Mouse (Mus musculus) cerebellum, adult 18-20 months (tissue): ENCODE measurements at regions not wholly inside any gene's neighbourhood (a gene's known extent, or its start where the extent isn't known, plus 50 kb on each side); places are given as distances from the start of the nearest gene placed in this dataset.

ENCODE experiments used
- DNase-seq, 2 experiments: peaks; one replicate each; pipeline ENCODE4 v3.0.0; 2021

DNA sequence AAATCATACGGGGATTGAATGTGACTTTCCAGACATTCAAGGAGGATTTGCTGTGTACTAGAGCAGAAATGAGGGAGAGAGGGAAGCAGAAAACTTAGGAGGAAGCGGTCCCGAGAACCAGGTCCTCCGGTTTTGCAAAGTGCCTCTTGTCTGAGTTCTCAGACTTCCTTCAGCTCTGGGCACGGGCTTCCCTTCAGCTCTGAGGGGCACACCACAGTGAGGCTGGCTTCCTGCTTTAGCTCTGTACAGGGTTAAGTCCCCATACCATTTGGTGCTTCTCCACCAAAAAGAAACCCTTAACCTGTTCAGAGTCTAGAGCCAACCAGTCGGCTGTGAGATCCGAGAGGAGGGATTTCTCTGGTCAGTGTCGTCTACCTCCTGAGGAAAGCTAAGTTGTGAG is 167.8 kb upstream of the Sh3bp4 start:
- no peak for DNase-seq

DNA sequence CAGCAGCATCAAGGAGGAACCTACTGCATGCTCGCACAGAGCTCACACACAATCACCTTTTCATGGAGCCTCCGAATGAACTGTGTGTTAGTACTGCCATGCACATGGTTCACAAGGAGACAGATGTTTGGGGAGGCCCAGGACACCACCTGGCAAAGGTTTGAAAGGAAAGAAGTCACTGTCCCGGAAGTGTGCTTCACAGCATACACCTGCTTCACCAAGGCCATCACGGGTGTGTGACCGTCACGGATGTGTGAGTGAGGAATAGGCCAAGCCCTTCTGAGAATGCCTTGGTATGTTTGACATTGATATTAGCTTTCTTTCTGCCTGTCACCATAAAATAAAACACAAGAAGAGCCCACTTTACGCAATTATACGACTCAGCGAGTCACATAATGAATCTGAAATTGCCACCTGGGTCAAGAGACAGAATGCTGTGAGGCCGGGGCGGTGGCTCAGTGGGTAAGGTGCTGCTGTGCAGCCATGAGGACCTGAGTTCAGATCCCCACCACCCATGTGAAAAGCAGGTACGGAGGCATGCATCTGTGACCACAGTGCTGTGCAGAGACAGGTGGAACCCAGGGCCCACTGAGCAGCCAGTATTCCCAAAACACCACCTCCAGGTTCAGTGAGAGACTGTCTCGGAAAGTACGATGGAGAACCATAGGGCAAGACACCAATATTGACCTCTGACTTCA is 162.3 kb upstream of the Sh3bp4 start:
- no peak for DNase-seq

DNA sequence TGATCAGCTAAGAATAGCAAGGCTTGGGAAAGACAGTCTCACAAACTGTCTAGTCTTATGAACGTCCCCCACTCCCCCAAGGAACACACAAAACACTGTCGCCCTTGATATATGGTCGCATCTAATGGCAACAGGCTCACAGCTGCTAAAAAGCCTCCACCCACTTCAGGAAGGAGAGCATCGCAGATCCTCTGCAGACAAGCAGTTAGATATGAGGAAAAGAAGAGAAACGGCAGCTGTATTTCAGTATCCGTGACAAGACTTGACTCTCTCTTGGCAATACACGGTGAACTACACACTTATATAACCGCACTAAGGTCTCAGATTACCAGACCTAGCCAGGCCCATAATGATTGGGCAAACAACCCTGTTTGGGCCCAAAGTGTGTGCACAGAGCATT is 161.5 kb upstream of the Sh3bp4 start:
- DNase-seq = no peak

DNA sequence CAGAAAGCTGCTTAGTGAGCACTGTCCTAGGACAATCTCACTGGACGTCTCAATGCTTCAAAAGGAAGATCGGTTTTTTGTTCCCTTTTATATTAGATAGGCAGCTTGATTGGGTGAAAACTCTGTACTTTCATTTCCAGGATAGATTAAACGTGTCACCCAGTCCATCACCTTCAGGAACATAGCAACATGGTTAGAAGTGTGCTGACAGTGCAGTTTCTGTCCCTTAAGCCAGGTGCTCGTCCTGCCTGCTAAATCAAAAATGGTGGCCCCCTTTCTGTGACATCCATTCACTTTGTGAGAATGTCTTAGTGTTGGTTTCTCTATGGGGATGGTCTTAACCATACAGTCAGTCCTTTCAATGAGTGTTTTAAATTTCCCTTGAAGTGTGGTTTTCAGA is 160.9 kb upstream of the Sh3bp4 start:
- no peak for DNase-seq

DNA sequence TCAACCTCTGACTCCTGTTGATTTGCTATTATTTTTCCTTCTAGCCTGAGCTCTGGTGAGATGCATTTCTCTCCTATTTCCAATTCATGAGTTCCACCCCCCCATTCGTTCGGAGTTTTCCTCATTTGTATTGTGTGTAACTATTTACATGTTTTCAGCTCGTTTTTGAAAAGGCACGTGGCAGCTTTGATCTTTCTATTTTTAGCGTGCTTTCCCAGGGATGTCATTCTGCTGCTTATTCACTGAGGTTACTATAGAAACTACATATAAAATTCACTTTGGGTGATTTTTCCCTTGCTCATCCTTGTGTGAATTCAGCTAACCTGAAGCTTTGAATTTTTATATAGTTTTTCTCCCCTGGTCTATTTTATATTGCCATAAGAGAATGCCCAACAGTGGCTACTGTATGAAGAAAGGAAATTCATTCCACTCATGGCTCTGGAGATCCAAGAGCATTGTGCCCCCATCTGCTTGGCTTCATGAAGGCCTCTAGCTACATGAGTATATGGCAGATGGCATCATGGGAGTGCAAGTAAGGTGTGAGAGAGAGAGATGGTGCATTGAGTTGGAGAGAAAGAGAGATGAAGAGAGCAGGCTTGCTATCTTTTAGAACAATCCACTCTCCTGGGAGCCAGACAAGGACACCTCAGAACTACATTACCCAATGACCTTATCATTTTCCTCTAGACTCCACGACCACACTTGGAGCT is 160.2 kb upstream of the Sh3bp4 start:
- DNase-seq = no peak

DNA sequence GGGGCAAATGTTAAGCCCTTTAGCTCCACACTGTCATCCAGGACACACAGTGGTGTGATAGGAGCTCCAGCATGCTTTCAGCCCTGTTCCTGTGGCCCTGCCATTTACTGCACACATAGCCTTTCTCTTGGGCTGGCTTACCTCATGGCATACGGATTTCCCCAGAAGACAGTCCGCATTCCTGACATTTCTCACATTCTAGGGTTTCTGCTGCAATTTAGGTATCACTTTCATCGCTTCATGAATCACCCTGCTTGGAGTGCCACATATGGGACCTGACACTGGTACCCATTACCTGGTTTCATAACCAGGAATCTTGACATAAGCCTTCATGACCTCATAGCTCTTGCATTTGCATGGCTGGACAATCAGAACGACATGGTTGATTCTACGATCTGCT is 158.5 kb upstream of the Sh3bp4 start:
- no peak for DNase-seq

DNA sequence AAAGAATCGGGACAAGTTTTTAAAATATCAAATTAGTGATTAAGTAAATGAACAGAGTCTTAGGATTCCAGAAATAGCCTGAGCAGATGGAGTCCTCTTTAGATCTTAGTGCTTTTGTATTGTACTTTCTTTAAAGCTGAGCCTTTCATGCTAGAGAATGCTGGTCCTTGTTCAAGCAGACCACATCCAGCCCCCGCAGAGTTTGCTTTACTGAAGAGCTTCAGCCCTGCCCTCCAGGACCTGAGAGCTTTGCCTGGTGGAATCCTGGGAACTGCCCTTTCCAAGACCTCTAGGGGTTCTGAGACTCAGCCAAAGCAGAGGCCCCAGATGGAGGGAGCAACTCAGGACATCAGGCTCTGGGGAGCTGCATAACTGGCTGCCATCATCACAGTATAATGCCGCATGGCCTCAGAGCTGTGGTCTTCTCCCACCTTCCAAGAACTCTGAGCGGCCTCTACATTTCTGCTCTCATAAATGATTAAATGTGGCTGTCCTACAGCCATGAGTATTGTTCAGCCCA is 153.6 kb upstream of the Sh3bp4 start:
- no peak for DNase-seq

DNA sequence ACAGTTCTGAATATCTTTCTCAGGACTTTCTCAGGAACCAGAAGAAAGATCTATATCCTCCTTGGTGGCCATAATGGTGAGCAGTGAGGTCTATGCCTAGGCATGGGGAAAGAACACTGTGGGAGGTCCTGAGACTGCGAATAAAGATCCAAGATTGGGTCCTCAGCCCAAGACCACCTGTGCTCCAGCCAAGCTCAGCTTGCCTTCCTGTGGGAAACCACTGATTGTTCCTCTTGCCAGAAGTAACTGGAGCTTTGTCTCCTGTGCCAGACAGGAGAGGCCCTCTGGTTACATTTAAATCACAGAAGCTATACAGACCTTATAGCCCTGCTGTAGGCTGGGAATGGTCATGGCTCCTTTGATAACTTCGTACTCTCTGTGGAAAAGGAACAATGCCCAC is 148.8 kb upstream of the Sh3bp4 start:
- DNase-seq = no peak

DNA sequence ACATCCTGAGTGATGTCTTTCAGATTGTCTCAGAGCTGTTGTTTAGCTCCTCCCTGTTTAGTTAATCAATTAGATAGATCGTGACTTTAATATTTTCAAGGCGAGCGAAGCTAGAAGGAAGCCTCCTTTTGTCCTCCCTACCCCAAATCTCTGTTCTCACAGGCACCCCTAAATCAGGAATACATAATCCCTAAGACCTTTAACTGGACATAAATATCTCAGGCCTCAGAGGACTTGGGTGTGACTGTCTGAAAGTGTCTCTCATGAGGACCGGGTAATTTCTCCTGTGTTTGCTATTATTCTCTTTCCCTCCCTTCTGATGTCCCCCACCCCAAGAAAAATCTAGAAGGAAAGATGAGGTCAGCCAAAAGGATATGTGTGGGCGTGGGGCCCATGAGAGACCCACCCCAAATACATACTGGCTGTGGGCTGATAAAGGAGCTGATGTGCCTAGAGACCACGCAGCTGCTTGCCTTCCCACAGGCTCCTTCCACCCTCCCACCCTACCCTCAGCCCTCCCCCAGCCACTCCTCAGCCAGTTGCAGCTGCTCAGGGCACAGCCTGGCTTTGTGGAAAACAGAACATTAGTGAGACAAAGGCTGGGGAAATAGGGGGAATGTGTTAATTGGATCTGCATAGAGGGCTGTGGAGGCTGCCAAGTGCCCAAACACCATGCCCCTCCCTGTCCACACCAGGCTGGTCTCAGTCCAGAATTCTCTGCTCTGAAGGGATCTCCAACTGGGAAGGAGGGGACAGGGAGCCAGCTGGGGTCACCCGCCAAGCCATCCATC is 146.2 kb upstream of the Sh3bp4 start:
- no peak for DNase-seq

DNA sequence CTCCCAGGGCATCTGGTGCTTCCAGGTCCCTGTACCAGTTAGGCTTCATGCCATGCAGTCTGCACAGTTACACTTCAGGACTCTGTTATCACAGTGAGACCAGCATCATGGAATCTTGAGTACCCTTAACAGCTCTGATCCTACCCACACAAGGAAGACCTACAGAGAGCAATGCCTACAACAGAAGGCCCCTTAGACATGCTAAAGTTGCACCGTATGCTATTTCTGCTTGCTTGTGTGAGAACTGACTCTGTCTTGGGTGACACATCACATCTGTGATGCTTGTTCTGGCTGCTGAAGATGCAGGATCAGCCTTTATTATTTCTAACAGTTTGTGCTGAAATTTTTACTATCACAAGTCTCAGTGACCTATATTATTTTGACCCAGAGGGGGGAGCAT is 135.0 kb upstream of the Sh3bp4 start:
- DNase-seq = no peak

DNA sequence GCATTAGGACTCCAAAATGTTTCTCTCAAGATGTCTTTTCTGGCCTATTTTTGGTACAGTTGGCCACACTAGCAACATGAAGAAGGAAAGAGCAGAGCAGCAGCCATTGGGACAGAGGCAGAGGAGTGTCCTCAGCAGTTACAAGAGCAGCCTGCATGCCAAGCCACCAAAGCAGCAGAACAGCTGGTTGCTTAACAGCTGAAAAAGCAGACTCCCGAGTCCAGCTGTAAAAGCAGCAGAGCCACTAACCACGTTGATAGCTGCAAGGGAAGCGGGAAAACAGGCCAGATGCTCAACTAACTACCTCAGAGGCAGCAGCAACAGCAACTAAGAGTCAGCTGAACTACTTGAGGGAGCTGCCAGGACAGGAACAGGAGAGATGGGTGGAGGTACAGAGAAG is 134.4 kb upstream of the Sh3bp4 start:
- DNase-seq = no peak

DNA sequence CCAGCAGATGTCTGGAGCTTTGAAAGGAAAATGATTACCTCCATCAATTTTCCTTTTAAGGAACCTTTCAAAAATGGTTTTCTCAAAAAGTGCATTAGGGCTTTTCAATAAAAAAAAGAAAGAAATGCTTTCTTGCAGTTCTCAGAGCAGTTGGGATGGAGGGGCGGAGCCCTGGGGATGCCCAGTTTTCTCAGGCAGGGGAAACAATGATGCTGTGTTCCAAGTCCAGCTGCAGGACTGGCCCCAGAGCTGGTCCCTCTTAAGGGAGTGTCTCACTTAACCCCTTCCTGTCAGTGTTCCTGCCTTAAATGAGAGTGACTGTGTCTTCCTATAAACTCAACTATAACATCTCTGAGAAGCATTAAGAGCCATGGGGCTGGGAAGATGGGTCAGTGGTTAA is 132.9 kb upstream of the Sh3bp4 start:
- no peak for DNase-seq

DNA sequence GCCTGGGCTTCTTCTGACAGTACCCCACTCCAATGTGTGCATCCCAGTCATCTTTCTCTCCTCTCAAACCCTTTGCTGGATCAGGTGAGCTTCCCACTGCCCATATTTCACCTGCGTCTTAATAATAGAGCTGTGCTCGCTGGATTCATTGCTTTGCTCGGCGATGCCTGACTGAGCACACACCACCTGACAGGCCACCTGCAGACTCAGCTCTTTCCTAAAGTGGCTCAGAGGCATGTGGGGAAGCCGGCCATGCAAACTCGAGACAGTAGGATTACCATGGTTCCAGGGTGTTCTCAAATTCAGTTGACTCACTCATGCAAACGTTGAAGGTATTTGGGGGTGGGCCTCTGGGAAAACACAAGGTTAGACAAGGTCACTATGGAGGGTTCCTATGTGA is 131.8 kb upstream of the Sh3bp4 start:
- DNase-seq = no peak

DNA sequence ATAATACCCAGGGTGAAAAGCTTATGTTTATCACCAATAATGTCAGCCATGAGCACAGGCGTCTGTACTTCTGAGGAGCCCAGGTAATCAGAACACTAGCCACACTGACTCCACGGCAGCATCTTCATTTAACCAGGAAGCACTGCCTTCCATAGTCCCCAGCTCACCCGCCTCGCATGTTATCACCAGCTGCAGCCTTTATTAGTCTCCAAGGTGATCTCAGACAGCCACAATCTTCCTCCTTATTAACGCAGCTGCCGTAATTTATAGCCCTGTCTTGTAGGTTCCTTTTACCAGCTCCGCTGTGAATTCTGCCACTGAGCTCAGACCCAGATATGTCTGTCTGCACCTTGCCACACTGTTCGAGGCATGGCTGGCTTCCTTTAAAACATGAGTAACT is 127.2 kb upstream of the Sh3bp4 start:
- DNase-seq = no peak

DNA sequence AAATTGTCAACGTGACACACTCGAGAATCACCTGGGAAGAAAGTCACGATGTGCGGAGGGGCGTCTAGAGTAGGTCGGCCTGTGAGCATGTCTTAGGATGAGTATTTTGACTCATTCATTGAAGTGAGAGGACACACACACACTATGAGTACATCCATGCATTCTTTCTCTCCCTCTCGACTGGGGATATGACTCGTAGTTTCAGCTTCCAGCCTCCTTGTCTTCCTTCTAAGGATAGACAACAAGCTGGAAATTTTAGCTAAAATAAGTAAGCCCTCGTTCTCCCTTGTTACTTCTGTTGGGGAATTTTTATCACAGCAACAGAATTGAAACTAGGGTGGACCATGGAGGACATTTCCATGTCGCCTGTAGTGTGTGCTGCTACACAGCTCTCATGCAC is 124.3 kb upstream of the Sh3bp4 start:
- DNase-seq = no peak

DNA sequence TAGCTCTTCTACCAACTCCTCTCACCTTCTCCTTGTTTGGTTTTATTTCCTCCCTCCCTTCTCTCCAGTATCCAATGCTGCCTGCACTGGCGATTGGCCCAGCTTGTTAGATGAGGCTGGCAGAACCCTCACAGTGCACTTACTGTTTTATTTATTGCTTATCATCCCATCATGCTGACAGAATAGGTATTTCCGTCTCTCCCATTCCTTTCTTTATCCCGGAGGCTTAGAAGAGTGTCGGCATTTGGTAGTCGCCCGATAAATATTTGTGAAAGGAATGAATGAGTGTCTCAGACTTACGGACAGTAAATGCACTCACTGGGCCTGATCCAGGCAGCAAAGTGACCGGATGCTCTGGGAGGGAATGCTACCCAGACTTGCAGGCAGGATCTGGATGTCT is 123.8 kb upstream of the Sh3bp4 start:
- no peak for DNase-seq

DNA sequence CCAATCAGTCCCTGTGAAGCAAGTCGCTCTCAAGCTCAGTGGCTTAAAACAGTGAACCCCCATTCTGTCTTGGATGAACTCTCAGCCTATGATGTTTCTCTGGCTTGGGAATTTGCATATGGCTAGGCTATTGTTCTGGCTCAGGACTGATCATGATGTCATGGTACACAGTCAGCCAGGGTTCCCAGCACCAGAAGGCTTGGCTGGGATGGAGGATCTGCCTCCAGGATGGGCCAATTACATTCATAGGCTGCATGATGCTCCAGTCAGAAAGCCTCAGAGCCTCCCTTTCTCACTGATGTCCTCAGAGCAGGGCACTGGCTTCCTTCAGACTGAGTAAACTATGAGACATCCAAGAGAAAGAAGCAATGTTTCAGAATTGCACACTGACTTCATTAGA is 120.3 kb upstream of the Sh3bp4 start:
- DNase-seq = no peak

DNA sequence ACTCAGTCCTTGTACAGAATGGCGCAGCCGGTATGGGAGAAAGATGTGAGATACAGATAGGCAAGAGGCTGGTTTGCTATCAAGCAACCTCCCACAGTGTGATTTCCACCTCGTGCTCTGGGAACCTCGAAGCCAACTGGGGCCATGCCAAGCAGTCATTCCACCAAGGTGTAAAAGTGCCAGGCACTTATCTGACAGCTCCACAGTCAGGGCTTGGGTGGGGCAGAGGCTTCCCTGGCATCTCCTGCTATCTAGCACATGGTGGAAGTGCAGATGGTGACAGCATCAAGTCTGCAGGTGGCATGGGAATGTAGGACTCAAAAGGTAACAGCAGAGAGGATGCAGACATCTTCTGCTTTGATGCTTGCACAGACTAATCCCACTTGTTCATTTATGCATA is 116.7 kb upstream of the Sh3bp4 start:
- peak; percentile 49 to 52 for DNase-seq

DNA sequence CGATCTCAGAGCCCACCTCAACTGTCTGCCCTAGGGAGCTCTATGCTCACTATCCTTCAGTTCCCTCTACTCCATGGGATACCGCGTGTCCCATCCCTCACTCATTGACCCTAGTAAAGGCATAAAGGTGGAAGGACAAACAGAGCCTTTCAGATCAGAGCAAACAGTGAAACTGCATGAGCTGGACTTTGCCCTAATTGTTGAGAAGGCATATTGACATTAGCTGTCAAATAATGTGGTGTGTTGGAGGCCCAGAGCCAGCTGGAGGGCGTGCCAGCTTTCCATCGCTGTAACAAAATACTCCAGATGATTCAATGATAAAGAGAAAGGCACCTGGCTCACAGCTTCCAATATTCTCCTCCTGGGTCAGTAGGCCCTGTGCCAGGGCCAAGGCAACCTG is 115.4 kb upstream of the Sh3bp4 start:
- no peak for DNase-seq

DNA sequence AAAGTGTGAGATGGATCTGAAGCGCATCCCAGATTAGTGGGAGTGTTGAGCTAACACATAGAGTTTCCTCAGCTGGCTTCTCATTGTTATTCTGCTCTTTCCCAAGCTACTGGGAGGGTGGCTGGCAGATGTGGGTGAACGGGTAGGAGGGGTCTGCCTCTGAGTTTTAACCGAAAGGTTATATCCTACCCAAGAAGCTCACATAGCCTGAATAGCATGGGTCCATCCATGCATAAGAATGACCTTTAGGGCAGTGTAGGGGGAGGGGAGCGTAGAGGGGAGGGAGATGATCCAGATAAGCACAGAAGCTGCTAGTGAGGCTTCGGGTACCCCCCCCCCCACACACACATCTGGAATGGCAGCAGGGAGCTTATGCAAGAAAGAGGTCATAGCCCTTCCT is 113.2 kb upstream of the Sh3bp4 start:
- DNase-seq = no peak

DNA sequence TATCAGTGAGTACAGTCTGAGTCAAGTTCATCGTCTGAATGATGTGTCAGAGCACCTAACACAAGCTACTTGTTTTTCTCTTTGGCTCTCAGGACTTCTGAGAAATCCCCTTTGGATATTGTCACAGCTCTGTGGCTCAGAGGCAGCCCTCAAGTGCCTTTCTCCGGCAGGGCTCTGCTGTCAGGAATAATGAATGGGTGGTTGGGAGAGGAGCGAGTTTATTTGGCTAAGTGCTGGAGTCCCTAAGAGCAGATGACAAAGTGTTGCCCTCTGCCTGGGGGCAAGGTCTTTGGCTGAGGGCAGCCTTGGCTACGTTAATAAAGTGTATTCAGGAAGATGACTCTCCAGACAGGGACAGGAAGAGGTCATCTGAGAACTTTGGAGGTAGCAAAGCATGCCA is 110.5 kb upstream of the Sh3bp4 start:
- DNase-seq = no peak

DNA sequence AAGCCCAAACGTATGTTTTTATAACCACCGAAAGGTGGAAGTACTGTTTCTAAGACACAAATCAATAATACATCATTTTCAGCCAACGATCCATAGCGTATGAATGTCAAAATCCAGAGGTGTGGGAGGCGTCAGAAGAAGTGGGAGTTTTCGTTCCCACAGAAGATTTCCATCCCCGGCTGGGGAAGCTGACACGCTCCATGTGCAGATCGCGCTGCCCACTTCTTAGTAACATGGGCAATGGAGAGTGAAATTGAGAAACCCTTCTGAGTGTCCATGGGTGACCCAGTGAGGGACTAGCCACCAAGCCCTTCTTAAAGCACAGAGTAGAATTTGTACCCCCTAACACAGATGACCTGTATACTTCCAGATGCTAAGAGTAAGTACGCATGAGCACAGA is 110.1 kb upstream of the Sh3bp4 start:
- DNase-seq = no peak

DNA sequence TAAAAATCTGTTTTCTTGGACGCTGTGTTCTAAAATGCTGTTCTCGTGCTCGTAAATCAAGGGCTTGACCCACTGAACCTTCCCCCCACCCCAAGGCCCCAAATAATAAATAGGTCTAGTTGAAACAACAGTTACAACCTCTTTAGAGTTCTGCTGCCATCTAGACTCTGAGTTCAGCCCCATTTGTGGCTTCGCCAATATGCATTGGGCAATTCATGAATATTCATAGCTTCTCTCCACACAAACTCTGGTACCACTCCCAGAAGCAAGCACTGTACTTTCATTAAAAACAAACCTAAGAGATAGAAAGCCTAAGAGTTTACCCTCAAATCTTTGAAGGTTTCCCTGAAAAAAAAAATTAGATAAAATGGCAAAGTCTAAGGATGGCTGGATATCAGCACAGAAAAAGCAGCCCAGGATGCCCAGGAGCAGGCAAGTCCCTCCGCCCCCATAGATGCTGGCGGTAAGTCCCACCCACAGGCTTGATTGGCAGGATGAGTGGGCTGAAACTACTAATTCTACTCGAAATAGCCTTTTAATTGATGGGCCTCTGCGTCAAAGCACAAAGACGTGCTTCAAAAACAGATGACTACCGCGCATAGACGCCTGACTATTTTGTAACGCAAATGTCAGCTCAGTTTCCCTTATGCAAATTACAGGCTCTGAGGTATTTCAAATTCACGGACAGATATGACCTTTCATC is 106.0 kb upstream of the Sh3bp4 start:
- no peak for DNase-seq
